Mouse (Mus musculus): ENCODE measurements around the gene Olfr1417. TPM values are rescaled to one million over a fixed set of nuclear protein-coding genes. Genes with fewer than 3 reads are reported as not detected.

Olfr1417 gene
- total and polyA plus RNA-seq, 2 experiments from 2014 or later = 0.20 TPM; not detected in 1

DNA sequence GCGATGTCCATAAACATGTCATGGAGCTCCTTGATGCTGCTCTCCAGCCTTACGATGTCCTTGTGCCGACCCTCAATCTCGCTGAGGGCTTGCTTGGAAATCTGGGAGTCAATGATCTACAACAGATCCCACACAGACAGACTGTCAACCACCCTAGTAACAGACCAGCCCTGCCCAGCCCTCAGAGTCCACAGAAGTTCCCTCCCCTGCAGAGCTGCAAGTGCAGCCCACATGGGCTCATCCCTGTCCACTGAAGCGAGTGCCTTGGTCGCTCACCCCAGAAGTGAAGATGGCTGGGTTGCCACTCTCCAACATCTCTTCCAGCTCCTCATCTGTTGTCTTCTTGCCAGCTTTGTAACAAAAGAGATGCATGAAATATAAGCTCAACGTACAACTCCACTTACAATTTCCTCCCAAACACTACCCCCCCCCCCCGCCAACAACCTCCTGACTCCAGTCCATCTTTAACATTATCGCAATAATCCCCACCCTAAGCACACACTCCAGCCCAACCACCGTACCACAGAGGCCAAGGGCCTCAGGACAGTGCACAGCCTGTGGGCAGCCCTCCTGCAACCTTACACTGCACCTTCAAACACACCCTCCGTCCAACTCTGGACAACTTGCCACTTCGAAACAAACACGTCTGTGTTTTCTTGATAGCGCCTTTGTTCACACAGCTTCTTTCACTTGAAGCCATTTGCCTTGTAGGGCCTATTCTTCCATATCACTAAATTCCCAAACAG, 53.4 kb downstream of the Olfr1417 start:
- no peak for DNase-seq (ENCODE audit: low spot score)
- Histone ChIP-seq H3K4me3 (ENCODE audit: low read length) (no peak overlapping the region), H3K4me1 (ENCODE audit: insufficient read depth, low read length) (no peaks in the 10 kb centered on the region), H3K27ac (no peak overlapping the region), H3K9ac (replicated peaks; ENCODE audit: low read length) (no peak overlapping the region), H3K4me2 (ENCODE audit: low read depth, low read length) (no peak overlapping the region), H3K9me3 (ENCODE audit: low read length) (no peaks in the 10 kb centered on the region), H3K36me3 (ENCODE audit: insufficient read depth, low read length) (peaks cover 5% of the 10 kb centered on the region; the same call in 1 of the 2 replicates), H3K27me3 (ENCODE audit: insufficient read depth, low read length) (no peaks in the 10 kb centered on the region)
- WGBS = 92% methylated on average over 14 of the region's 14 CpGs
- ATAC-seq = no peak
- TF ChIP-seq CTCF (IDR thresholded peaks at IDR 0.05; ENCODE audit: low read depth) = no peak

DNA sequence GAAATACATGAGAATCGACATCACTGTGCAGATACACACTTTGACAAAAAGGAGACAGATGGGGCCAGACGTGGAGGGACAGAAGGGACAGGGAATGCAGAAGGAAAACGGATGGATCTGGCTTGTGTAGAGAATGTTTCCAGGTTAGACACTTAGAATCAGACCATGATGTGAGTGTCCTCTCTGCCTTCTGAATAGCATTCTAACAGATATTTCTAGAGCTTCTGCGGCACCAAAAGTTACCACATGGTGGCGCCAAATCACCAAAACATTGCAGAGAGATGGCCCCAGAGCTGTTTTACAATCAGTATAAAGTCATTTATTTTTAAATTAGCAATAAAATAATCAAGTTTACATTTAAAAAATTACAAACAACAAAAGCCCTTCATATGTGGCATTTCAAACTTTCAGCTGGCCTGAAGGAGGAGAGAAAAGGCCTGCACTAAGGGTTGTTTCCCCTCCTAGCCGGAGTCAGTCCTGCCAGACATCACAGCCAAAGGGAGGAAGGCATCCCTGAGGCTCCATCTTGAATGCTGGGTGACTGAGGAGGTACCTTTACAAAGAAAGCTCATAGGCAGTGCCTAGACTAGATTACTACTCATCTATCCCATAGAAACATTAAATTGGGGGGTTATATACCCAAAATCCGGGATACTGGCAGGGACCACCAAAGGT, 61.7 kb downstream of the Olfr1417 start:
- Histone ChIP-seq H3K36me3 (ENCODE audit: insufficient read depth, low read length) (peaks cover 21% of the 10 kb centered on the region), H3K27me3 (ENCODE audit: insufficient read depth, low read length) (no peaks in the 10 kb centered on the region), H3K9ac (replicated peaks; ENCODE audit: low read length) (no peak overlapping the region), H3K9me3 (ENCODE audit: low read length) (no peaks in the 10 kb centered on the region), H3K4me1 (ENCODE audit: insufficient read depth, low read length) (no peaks in the 10 kb centered on the region), H3K4me3 (ENCODE audit: low read length) (no peak overlapping the region), H3K4me2 (ENCODE audit: low read depth, low read length) (no peak overlapping the region), H3K27ac (no peak overlapping the region)
- peak; percentile 76 for ATAC-seq
- 61% methylated on average over 7 of the region's 7 CpGs for WGBS
- peak; percentile 84 for DNase-seq (ENCODE audit: low spot score)
- TF ChIP-seq CTCF (IDR thresholded peaks at IDR 0.05; ENCODE audit: low read depth) = peak; percentile 83

Other genes starting within 250 kb of the Olfr1417 start
- 3.0 and 3.2 TPM in 2 replicates for gene Ms4a6d, start 234.4 kb downstream of the Olfr1417 start, total RNA-seq (2014; rRNA removed)
- gene Ms4a6d, start 234.4 kb downstream of the Olfr1417 start, polyA plus RNA-seq (2015; fragmentation: Nextera tagmentation; extraction: Ambion mirVana) = 2.3 and 3.0 TPM in 2 replicates
- 3.7 TPM in 1 of 2 replicates, not detected in the other for gene Ms4a2, start 215.5 kb downstream of the Olfr1417 start, total RNA-seq (2014; rRNA removed)
- gene Ms4a2, start 215.5 kb downstream of the Olfr1417 start, polyA plus RNA-seq (2015; fragmentation: Nextera tagmentation; extraction: Ambion mirVana) = 0.19 and 0.36 TPM in 2 replicates
- not detected in 2 replicates for gene Ms4a3, start 198.4 kb downstream of the Olfr1417 start, total RNA-seq (2014; rRNA removed)
- gene Ms4a3, start 198.4 kb downstream of the Olfr1417 start, polyA plus RNA-seq (2015; fragmentation: Nextera tagmentation; extraction: Ambion mirVana) = not detected in 2 replicates
- not detected in 2 replicates for gene Oosp2, start 178.7 kb downstream of the Olfr1417 start, total RNA-seq (2014; rRNA removed)
- not detected in 2 replicates for gene Oosp2, start 178.7 kb downstream of the Olfr1417 start, polyA plus RNA-seq (2015; fragmentation: Nextera tagmentation; extraction: Ambion mirVana)
- gene Oosp1, start 148.1 kb downstream of the Olfr1417 start, total RNA-seq (2014; rRNA removed) = not detected in 2 replicates
- gene Oosp1, start 148.1 kb downstream of the Olfr1417 start, polyA plus RNA-seq (2015; fragmentation: Nextera tagmentation; extraction: Ambion mirVana) = not detected in 2 replicates
- not detected in 2 replicates for gene Oosp3, start 142.2 kb downstream of the Olfr1417 start, total RNA-seq (2014; rRNA removed)
- gene Oosp3, start 142.2 kb downstream of the Olfr1417 start, polyA plus RNA-seq (2015; fragmentation: Nextera tagmentation; extraction: Ambion mirVana) = not detected in 2 replicates
- gene Gif, start 91.7 kb downstream of the Olfr1417 start, total RNA-seq (2014; rRNA removed) = not detected in 2 replicates
- gene Gif, start 91.7 kb downstream of the Olfr1417 start, polyA plus RNA-seq (2015; fragmentation: Nextera tagmentation; extraction: Ambion mirVana) = not detected in 2 replicates
- gene Mrpl16, start 68.8 kb downstream of the Olfr1417 start, total RNA-seq (2014; rRNA removed) = 8.8 and 14.4 TPM in 2 replicates
- 54.2 and 59.1 TPM in 2 replicates for gene Mrpl16, start 68.8 kb downstream of the Olfr1417 start, polyA plus RNA-seq (2015; fragmentation: Nextera tagmentation; extraction: Ambion mirVana)
- 9.2 and 16.0 TPM in 2 replicates for gene Stx3, start 19.8 kb downstream of the Olfr1417 start, total RNA-seq (2014; rRNA removed)
- gene Stx3, start 19.8 kb downstream of the Olfr1417 start, polyA plus RNA-seq (2015; fragmentation: Nextera tagmentation; extraction: Ambion mirVana) = 24.3 and 25.5 TPM in 2 replicates
- gene Olfr1418, start 21.8 kb upstream of the Olfr1417 start, total RNA-seq (2014; rRNA removed) = not detected in 2 replicates
- not detected in 2 replicates for gene Olfr1418, start 21.8 kb upstream of the Olfr1417 start, polyA plus RNA-seq (2015; fragmentation: Nextera tagmentation; extraction: Ambion mirVana)
- not detected in 2 replicates for gene Olfr1419, start 35.9 kb upstream of the Olfr1417 start, total RNA-seq (2014; rRNA removed)
- not detected in 2 replicates for gene Olfr1419, start 35.9 kb upstream of the Olfr1417 start, polyA plus RNA-seq (2015; fragmentation: Nextera tagmentation; extraction: Ambion mirVana)
- not detected in 2 replicates for gene Olfr1420, start 47.3 kb upstream of the Olfr1417 start, total RNA-seq (2014; rRNA removed)
- not detected in 2 replicates for gene Olfr1420, start 47.3 kb upstream of the Olfr1417 start, polyA plus RNA-seq (2015; fragmentation: Nextera tagmentation; extraction: Ambion mirVana)
- 11.1 and 12.3 TPM in 2 replicates for gene Patl1, start 73.2 kb upstream of the Olfr1417 start, total RNA-seq (2014; rRNA removed)
- gene Patl1, start 73.2 kb upstream of the Olfr1417 start, polyA plus RNA-seq (2015; fragmentation: Nextera tagmentation; extraction: Ambion mirVana) = 9.8 and 11.5 TPM in 2 replicates
- 25.5 and 28.0 TPM in 2 replicates for gene Osbp, start 126.7 kb upstream of the Olfr1417 start, total RNA-seq (2014; rRNA removed)
- gene Osbp, start 126.7 kb upstream of the Olfr1417 start, polyA plus RNA-seq (2015; fragmentation: Nextera tagmentation; extraction: Ambion mirVana) = 2.5 and 2.6 TPM in 2 replicates
- gene Olfr1423, start 202.1 kb upstream of the Olfr1417 start, total RNA-seq (2014; rRNA removed) = not detected in 2 replicates
- gene Olfr1423, start 202.1 kb upstream of the Olfr1417 start, polyA plus RNA-seq (2015; fragmentation: Nextera tagmentation; extraction: Ambion mirVana) = not detected in 2 replicates
- gene Olfr1424, start 223.5 kb upstream of the Olfr1417 start, total RNA-seq (2014; rRNA removed) = not detected in 2 replicates
- gene Olfr1424, start 223.5 kb upstream of the Olfr1417 start, polyA plus RNA-seq (2015; fragmentation: Nextera tagmentation; extraction: Ambion mirVana) = not detected in 2 replicates
- gene Olfr1425, start 238.5 kb upstream of the Olfr1417 start, total RNA-seq (2014; rRNA removed) = not detected in 2 replicates
- gene Olfr1425, start 238.5 kb upstream of the Olfr1417 start, polyA plus RNA-seq (2015; fragmentation: Nextera tagmentation; extraction: Ambion mirVana) = not detected in 2 replicates